Mouse (Mus musculus): ENCODE data around the gene Jarid2. TPM values are rescaled to one million over a fixed set of nuclear protein-coding genes. Genes with fewer than 3 reads are reported as not detected.
A peak's percentile ranks its signal among the peaks of the same experiment; 100 is the strongest.
"Not testable (repeated sequence)": the region's sequence is repeated elsewhere in the genome, so short reads cannot be mapped to it uniquely, and the experiment has no call there.

The Jarid2 gene
- total RNA-seq (2021) = 10 to 100 TPM; 45.2 to 53.1 TPM

GRCm38 (mm10) chr13:44729424-44729971 lies at the start of gene Jarid2:
TSS of gene Jarid2 (plus strand) at chr13:44729474.
- peak; percentile 61 for DNase-seq

GRCm38 (mm10) chr13:44681051-44681450 lies 48.2 kb upstream of the Jarid2 start:
- no peak for DNase-seq

GRCm38 (mm10) chr13:44688140-44688539 lies 41.1 kb upstream of the Jarid2 start:
- DNase-seq = no peak

GRCm38 (mm10) chr13:44697628-44698027 lies 31.6 kb upstream of the Jarid2 start:
- no peak for DNase-seq

- no peak for DNase-seq
Observed at GRCm38 (mm10) chr13:44704036-44704801, 25.1 kb upstream of the Jarid2 start.

GRCm38 (mm10) chr13:44705031-44705742 lies 24.1 kb upstream of the Jarid2 start:
- no peak for DNase-seq

GRCm38 (mm10) chr13:44705743-44706044 lies 23.6 kb upstream of the Jarid2 start:
- no peak for DNase-seq

GRCm38 (mm10) chr13:44706206-44706915 lies 22.9 kb upstream of the Jarid2 start:
- no peak for DNase-seq

GRCm38 (mm10) chr13:44707176-44707575 lies 22.1 kb upstream of the Jarid2 start:
- DNase-seq = no peak

- DNase-seq = no peak
Observed at GRCm38 (mm10) chr13:44708336-44709017, 20.8 kb upstream of the Jarid2 start.

- DNase-seq = no peak
Observed at GRCm38 (mm10) chr13:44709747-44710480, 19.4 kb upstream of the Jarid2 start.

- no peak for DNase-seq
Observed at GRCm38 (mm10) chr13:44711062-44711461, 18.2 kb upstream of the Jarid2 start.

- DNase-seq = no peak
Observed at GRCm38 (mm10) chr13:44711882-44712281, 17.4 kb upstream of the Jarid2 start.

GRCm38 (mm10) chr13:44715187-44715885 lies 13.9 kb upstream of the Jarid2 start:
- no peak for DNase-seq

GRCm38 (mm10) chr13:44717838-44718237 lies 11.4 kb upstream of the Jarid2 start:
- no peak for DNase-seq

GRCm38 (mm10) chr13:44718465-44718864 lies 10.8 kb upstream of the Jarid2 start:
- DNase-seq = not testable (repeated sequence)

GRCm38 (mm10) chr13:44720094-44720493 lies 9.2 kb upstream of the Jarid2 start:
- DNase-seq = no peak

- DNase-seq = no peak
Observed at GRCm38 (mm10) chr13:44721891-44722547, 7.3 kb upstream of the Jarid2 start.

- DNase-seq = not testable (repeated sequence)
Observed at GRCm38 (mm10) chr13:44723522-44723921, 5.8 kb upstream of the Jarid2 start.

GRCm38 (mm10) chr13:44728145-44728880 lies 961 bp upstream of the Jarid2 start:
- no peak for DNase-seq
